ENCODE assay signal across 9 mouse cellular contexts in the genomic region with DNA sequence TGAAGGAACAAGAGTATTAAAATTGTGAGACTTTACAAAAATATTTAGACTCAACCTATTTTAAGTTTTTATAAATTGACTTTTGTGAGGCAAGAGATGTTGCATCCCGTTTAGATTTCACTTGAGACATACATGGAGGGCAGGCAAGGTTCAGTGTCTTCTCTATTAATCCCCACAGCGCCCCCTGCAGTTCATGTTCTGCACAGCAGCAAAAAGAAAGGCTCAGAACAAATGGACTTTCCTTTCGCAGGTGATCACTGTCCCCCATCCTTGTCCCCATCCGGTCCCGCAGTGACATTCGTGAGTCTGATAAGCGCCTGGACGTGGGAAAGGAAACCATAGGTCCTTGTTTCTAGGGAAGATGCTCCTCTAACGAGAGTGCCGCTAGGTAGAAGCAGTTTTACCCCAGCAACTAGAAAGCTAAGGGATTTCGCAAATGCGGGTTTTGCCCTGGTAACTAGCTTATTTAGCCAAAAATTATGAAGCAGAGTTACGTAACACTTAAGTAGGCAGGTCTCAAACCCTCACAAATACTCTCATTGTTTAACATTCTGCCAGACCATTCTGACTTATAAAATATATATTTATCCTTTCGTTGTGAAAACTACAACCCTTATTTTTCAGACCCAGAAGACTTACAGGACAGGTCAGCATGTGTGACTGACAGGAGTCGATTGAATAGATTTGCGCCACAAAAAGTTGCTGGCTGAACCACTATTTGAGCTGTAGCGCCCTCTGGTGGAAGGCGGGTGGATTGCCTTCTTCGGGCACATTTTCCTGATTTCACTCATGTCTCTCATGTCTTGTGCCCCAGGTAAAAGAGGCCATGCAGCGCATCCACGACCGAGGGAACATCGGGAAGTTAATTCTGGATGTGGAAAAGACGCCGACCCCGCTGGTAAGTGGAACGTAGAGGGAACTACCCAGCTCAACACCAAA. TPM values are rescaled to one million over a fixed set of nuclear protein-coding genes. Genes with fewer than 3 reads are reported as not detected.
DNase-seq lines count a peak whose midpoint lies in the region; ATAC-seq and TF ChIP-seq lines count a peak whose summit lies in the region.
"Had no signal": no experiment of that assay in that cellular context is flagged by ENCODE, and none has a peak within 500 bp of the region (broad histone marks: within the 10 kb centered on the region; RNA-seq: fewer than 3 reads in every experiment).

No protein-coding gene starts in this region.

- no peak overlapping the region for H3K4me3 ChIP-seq in forebrain, embryonic 16.5 days (replicated peaks; ENCODE audit: low read length)
- no peak overlapping the region for H3K4me3 ChIP-seq in lung, postnatal 0 days (ENCODE audit: low read depth, low read length)

- DNase-seq in ES-CJ7 (ENCODE audit: low read depth, low spot score), result peak; percentile 90
- peak; percentile 4 for DNase-seq in heart, postnatal 25 days (ENCODE audit: low spot score)
- peak; percentile 81 for DNase-seq in layer of hippocampus, adult 9-10 months (ENCODE audit: low spot score)
- peak; percentile 70 for DNase-seq in lung, postnatal 0 days (ENCODE audit: low spot score)
- DNase-seq in retina, embryonic 14.5 days (ENCODE audit: low spot score), result peak; percentile 88
- peak; percentile 32 to 44 for DNase-seq in thymus, postnatal 36 days

- H3K9me3 ChIP-seq in forebrain, embryonic 16.5 days (ENCODE audit: control insufficient read depth, low read length), result no peaks in the 10 kb centered on the region
- no peaks in the 10 kb centered on the region for H3K9me3 ChIP-seq in lung, postnatal 0 days (ENCODE audit: low read length)

- no peaks in the 10 kb centered on the region for H3K27me3 ChIP-seq in forebrain, embryonic 16.5 days (replicated peaks; ENCODE audit: control insufficient read depth, insufficient read depth, low read length)
- no peaks in the 10 kb centered on the region for H3K27me3 ChIP-seq in lung, postnatal 0 days (replicated peaks; ENCODE audit: insufficient read depth, low read length)

- no peak for TF ChIP-seq EP300 in lung, postnatal 0 days (IDR thresholded peaks at IDR 0.05)

- no peak overlapping the region for H3K9ac ChIP-seq in forebrain, embryonic 16.5 days (replicated peaks; ENCODE audit: low read depth, low read length)
- H3K9ac ChIP-seq in lung, postnatal 0 days (replicated peaks; ENCODE audit: low read depth), result no peak overlapping the region

- H3K36me3 ChIP-seq in forebrain, embryonic 16.5 days (ENCODE audit: control insufficient read depth, insufficient read depth), result no peaks in the 10 kb centered on the region
- no peaks in the 10 kb centered on the region for H3K36me3 ChIP-seq in lung, postnatal 0 days (ENCODE audit: insufficient read depth, low read length)

- peak overlapping the region; percentile 20; the same call in 1 of the 2 replicates for H3K4me2 ChIP-seq in forebrain, embryonic 16.5 days (ENCODE audit: low read length)
- no peak overlapping the region; the same call in 1 of the 2 replicates for H3K4me2 ChIP-seq in lung, postnatal 0 days (replicated peaks; ENCODE audit: low read depth, low read length)

- WGBS in forebrain, embryonic 16.5 days, result 32% methylated on average over 27 of the region's 27 CpGs
- 29% methylated on average over 27 of the region's 27 CpGs for WGBS in lung, postnatal 0 days

- intact Hi-C loops in heart, postnatal 25 days (cut with DNase I), result loop anchor here (1.0 to 5.0 kb wide), 2 partner anchors 288 to 707 kb away; no protein-coding TSS in a partner anchor

- H3K4me1 ChIP-seq in forebrain, embryonic 16.5 days (replicated peaks; ENCODE audit: control insufficient read depth, insufficient read depth, low read length), result peaks cover 3% of the 10 kb centered on the region
- no peaks in the 10 kb centered on the region for H3K4me1 ChIP-seq in lung, postnatal 0 days (ENCODE audit: insufficient read depth, low read depth, low read length)

- peak; percentile 89 for TF ChIP-seq CTCF in lung, postnatal 0 days (IDR thresholded peaks at IDR 0.05)

- peak; percentile 49; the same call in 1 of the 2 replicates for ATAC-seq in cerebellum, adult (ENCODE audit: insufficient number of reproducible peaks, low FRiP score, low TSS enrichment)
- no peak for ATAC-seq in forebrain, embryonic 16.5 days
- no peak for ATAC-seq in lung, postnatal 0 days

- H3K27ac ChIP-seq in forebrain, embryonic 16.5 days (ENCODE audit: low read length), result no peak overlapping the region
- H3K27ac ChIP-seq in lung, postnatal 0 days (ENCODE audit: low read length), result no peak overlapping the region
- H3K27ac ChIP-seq: macrophage had no signal

RNA-seq across cellular contexts. Expression of a gene that starts 48.6 kb away (rescaled TPM):
- polyA plus RNA-seq in forebrain, embryonic 16.5 days (2015; fragmentation: Nextera tagmentation; extraction: Ambion mirVana), result 0.76 TPM in 1 of 2 replicates, not detected in the other
- under 1 TPM; 0.78 to 0.98 TPM for total RNA-seq in heart, postnatal 25 days (2021)
- polyA plus RNA-seq in lung, postnatal 0 days (2015; fragmentation: Nextera tagmentation; extraction: Ambion mirVana), result not detected in 2 replicates
- polyA plus RNA-seq: macrophage had no signal

Comparison
In these comparisons a context has a peak if more than half of its experiments do, and no peak if none do; other contexts are left out.
1. DNase-seq: peak in every context shown above with its lines; median percentile 90 in ES-CJ7; 88 in retina, embryonic 14.5 days; 81 in layer of hippocampus, adult 9-10 months; 70 in lung, postnatal 0 days; 38 in thymus, postnatal 36 days; 4 in heart, postnatal 25 days.